Mouse (Mus musculus): ENCODE data around the gene Fcho2. TPM values are rescaled to one million over a fixed set of nuclear protein-coding genes. Genes with fewer than 3 reads are reported as not detected.

The Fcho2 gene
- total and polyA plus RNA-seq, 2 experiments: 5.8 to 23.2 TPM

DNA sequence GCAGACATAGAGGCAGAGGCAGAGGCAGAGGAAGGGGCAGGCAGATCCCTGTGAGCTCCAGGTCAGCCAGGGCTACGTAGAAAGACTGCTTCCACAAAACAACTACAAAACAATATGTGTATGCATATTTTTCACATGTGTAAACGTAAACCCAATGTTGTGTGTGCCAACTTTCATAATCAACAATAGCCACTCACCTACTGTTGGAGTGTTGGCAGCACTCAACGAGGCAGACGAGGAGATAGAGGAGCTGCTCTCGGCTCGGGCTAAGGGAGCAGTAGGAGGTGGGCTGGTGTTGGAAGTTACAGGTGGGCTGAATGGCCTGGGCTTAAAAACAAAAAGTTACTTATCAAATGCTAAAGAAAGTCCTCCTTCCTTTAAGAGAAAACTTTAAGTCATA is 72.0 kb downstream of the Fcho2 start:
- DNase-seq (ENCODE audit: extremely low read depth, low read depth, low spot score): no peak
- Histone ChIP-seq H3K36me3 (ENCODE audit: control insufficient read depth, insufficient read depth, low read length) (peaks cover 49% of the 10 kb centered on the region), H3K79me2 (ENCODE audit: control insufficient read depth, insufficient read depth, low read length) (no peaks in the 10 kb centered on the region), H3K9ac (ENCODE audit: low read depth, low read length) (no peak overlapping the region), H3K27me3 (ENCODE audit: control insufficient read depth, insufficient read depth, low read length) (no peaks in the 10 kb centered on the region), H3K27ac (replicated peaks; ENCODE audit: insufficient read depth, low read depth, low read length) (no peak overlapping the region), H3K4me1 (ENCODE audit: control insufficient read depth, insufficient read depth, low read length) (no peaks in the 10 kb centered on the region; the same call in 1 of the 2 replicates), H3K4me3 (ENCODE audit: insufficient read depth, low read depth, low read length) (no peak overlapping the region)
- whole genome bisulfite sequencing: 91% methylated on average over 6 of the region's 6 CpGs
- no peak for TF ChIP-seq CTCF (IDR thresholded peaks at IDR 0.05; ENCODE audit: low read depth, low read length)
- TF ChIP-seq POLR2A (IDR thresholded peaks at IDR 0.05; ENCODE audit: extremely low read depth, insufficient read depth, low read length): no peak

DNA sequence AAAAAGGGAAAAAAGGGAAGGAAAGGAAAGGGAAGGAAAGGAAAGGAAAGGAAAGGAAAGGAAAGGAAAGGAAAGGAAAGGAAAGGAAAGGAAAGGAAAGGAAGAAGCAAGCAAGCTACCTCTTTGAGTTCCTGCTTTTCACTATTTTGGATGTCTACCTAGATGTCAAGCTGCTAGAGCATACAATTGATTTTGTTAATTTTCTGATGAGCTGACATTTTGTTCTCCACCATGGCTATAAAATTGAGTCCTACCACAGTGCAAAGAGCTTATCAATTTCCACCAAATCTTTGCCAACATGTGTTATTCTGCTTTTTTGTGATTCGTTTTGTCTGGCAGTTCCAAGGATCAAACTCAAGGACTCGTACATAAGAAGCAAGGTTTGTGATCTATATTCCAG is 77.0 kb downstream of the Fcho2 start:
- no peak for DNase-seq (ENCODE audit: extremely low read depth, low read depth, low spot score)
- TF ChIP-seq POLR2A (IDR thresholded peaks at IDR 0.05; ENCODE audit: extremely low read depth, insufficient read depth, low read length): no peak
- TF ChIP-seq CTCF (IDR thresholded peaks at IDR 0.05; ENCODE audit: low read depth, low read length): no peak
- no peaks in the 10 kb centered on the region; the same call in 1 of the 2 replicates for H3K4me1 ChIP-seq (ENCODE audit: control insufficient read depth, insufficient read depth, low read length)
- H3K9ac ChIP-seq (ENCODE audit: low read depth, low read length): no peak overlapping the region
- WGBS: 90% methylated on average over 2 of the region's 2 CpGs
- H3K36me3 ChIP-seq (ENCODE audit: control insufficient read depth, insufficient read depth, low read length): peaks cover 39% of the 10 kb centered on the region
- no peak overlapping the region for H3K4me3 ChIP-seq (ENCODE audit: insufficient read depth, low read depth, low read length)
- H3K27ac ChIP-seq (replicated peaks; ENCODE audit: insufficient read depth, low read depth, low read length): no peak overlapping the region
- no peaks in the 10 kb centered on the region for H3K27me3 ChIP-seq (ENCODE audit: control insufficient read depth, insufficient read depth, low read length)
- no peaks in the 10 kb centered on the region for H3K79me2 ChIP-seq (ENCODE audit: control insufficient read depth, insufficient read depth, low read length)

DNA sequence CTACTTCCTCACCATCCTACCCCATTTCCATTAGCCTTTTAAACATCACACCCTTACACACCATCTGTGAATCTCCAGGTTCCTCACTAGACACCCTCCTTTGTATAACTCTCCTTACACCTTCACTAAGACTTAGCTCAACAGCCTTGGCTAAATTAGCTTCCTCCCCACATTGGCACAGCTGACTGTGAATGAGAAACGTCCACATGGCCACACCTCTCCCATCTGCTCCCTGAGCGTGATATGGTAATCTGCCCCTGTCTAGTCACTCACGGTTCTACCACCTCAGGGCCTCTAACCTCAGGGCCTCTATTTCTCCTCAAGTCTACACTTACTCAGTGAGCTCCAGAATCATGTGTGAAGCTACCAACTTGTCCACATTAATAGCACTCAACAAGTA is 82.0 kb downstream of the Fcho2 start:
- no peaks in the 10 kb centered on the region for H3K79me2 ChIP-seq (ENCODE audit: control insufficient read depth, insufficient read depth, low read length)
- H3K27me3 ChIP-seq (ENCODE audit: control insufficient read depth, insufficient read depth, low read length): no peaks in the 10 kb centered on the region
- H3K4me3 ChIP-seq (ENCODE audit: insufficient read depth, low read depth, low read length): no peak overlapping the region
- no peak for DNase-seq (ENCODE audit: extremely low read depth, low read depth, low spot score)
- no peak overlapping the region for H3K9ac ChIP-seq (ENCODE audit: low read depth, low read length)
- TF ChIP-seq CTCF (IDR thresholded peaks at IDR 0.05; ENCODE audit: low read depth, low read length) (no peak), POLR2A (IDR thresholded peaks at IDR 0.05; ENCODE audit: extremely low read depth, insufficient read depth, low read length) (no peak)
- H3K36me3 ChIP-seq (ENCODE audit: control insufficient read depth, insufficient read depth, low read length): peaks cover 55% of the 10 kb centered on the region
- H3K27ac ChIP-seq (replicated peaks; ENCODE audit: insufficient read depth, low read depth, low read length): no peak overlapping the region
- 81% methylated on average over 3 of the region's 3 CpGs for WGBS
- no peaks in the 10 kb centered on the region for H3K4me1 ChIP-seq (ENCODE audit: control insufficient read depth, insufficient read depth, low read length)

DNA sequence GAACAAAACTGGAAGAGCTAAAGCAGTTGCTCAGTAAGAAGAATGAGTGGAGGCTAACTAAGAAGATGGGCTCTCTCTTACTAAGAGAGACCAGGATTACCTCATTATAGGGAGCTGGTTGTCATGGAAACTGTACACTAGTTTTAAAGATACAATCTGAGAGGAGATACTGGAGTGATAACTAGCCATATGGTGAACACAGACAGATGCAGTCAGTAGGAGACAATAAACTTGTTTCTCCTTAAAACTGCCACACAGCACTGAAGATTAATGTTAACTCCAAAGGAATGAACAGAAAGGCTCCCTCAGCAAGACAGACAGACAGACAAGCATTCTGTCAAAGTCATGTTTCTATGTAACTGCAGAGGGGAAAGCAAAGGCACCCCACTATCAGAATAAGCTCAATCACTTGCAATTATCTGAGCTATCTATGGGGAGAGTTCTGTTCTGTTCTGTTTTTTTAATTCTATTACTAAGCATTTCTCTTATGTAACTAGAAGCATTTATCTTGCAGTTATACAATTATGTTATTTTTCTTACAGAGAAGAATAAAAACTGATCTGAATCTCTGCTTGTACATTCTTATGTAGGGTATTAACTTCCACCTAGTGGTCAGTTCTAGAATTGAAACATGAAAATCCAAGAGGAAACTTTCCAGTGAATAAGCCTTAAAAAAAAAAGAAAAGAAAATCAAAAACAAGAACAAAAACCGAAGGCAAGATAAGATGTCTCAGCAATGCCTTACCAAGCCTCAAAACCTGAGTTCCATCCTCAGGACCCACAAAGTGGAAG is 85.8 kb downstream of the Fcho2 start:
- TF ChIP-seq CTCF (IDR thresholded peaks at IDR 0.05; ENCODE audit: low read depth, low read length): no peak; the same call in 1 of the 2 replicates
- no peak for TF ChIP-seq POLR2A (IDR thresholded peaks at IDR 0.05; ENCODE audit: extremely low read depth, insufficient read depth, low read length)
- H3K4me1 ChIP-seq (ENCODE audit: control insufficient read depth, insufficient read depth, low read length): no peaks in the 10 kb centered on the region
- no peaks in the 10 kb centered on the region for H3K79me2 ChIP-seq (ENCODE audit: control insufficient read depth, insufficient read depth, low read length)
- H3K9ac ChIP-seq (ENCODE audit: low read depth, low read length): no peak overlapping the region
- H3K27me3 ChIP-seq (ENCODE audit: control insufficient read depth, insufficient read depth, low read length): no peaks in the 10 kb centered on the region
- no peak overlapping the region for H3K4me3 ChIP-seq (ENCODE audit: insufficient read depth, low read depth, low read length)
- no peak overlapping the region for H3K27ac ChIP-seq (replicated peaks; ENCODE audit: insufficient read depth, low read depth, low read length)
- peaks cover 65% of the 10 kb centered on the region for H3K36me3 ChIP-seq (ENCODE audit: control insufficient read depth, insufficient read depth, low read length)
- WGBS: 48% methylated on average over 1 of the region's 1 CpGs
- peak; percentile 19 for DNase-seq (ENCODE audit: extremely low read depth, low read depth, low spot score)

DNA sequence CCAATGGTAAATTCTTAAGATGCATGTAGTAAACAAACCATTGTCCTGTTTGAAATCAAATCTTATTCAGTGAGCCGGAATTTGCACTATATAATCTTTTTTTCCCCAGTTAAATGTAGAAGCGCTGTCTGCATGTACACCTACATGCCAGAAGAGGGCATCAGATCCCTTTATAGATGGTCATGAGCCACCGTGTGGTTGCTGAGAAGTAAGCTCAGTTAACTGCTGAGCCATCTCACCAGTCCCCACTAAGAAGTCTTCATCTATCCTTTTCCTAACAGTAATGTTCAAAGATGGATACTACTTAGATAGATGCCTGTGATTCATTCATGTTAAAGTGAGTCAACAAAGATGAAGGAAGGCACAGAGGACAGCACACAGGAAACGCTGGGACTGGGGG is 88.8 kb downstream of the Fcho2 start:
- H3K4me1 ChIP-seq (ENCODE audit: control insufficient read depth, insufficient read depth, low read length): no peaks in the 10 kb centered on the region
- WGBS: 70% methylated on average over 4 of the region's 4 CpGs
- peak; percentile 16 for DNase-seq (ENCODE audit: extremely low read depth, low read depth, low spot score)
- H3K79me2 ChIP-seq (ENCODE audit: control insufficient read depth, insufficient read depth, low read length): no peaks in the 10 kb centered on the region
- no peak overlapping the region for H3K27ac ChIP-seq (replicated peaks; ENCODE audit: insufficient read depth, low read depth, low read length)
- no peaks in the 10 kb centered on the region for H3K27me3 ChIP-seq (ENCODE audit: control insufficient read depth, insufficient read depth, low read length)
- H3K4me3 ChIP-seq (ENCODE audit: insufficient read depth, low read depth, low read length): no peak overlapping the region
- H3K36me3 ChIP-seq (ENCODE audit: control insufficient read depth, insufficient read depth, low read length): peaks cover 48% of the 10 kb centered on the region
- no peak overlapping the region for H3K9ac ChIP-seq (ENCODE audit: low read depth, low read length)
- TF ChIP-seq POLR2A (IDR thresholded peaks at IDR 0.05; ENCODE audit: extremely low read depth, insufficient read depth, low read length): no peak
- no peak for TF ChIP-seq CTCF (IDR thresholded peaks at IDR 0.05; ENCODE audit: low read depth, low read length)

DNA sequence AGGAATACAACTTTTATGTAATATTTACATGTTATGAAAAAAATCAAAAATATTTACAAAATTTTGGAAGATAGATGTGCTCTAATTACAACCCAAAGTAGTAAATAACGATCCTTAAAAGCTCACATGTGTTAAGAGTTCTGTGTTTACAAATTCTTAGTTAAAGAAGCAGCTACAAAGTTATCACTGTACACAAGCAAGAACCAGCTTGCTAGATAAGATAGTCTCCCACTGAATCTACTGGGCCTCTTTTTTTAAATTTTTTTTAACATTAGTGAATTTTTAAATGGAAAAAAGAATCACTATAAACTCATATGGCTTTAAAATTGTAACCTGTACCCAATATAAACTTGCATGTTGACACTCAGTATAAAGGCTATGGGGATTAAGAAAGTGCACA is 91.8 kb downstream of the Fcho2 start:
- no peak for DNase-seq (ENCODE audit: extremely low read depth, low read depth, low spot score)
- H3K36me3 ChIP-seq (ENCODE audit: control insufficient read depth, insufficient read depth, low read length): peaks cover 30% of the 10 kb centered on the region
- no peak overlapping the region for H3K9ac ChIP-seq (ENCODE audit: low read depth, low read length)
- 87% methylated on average over 1 of the region's 1 CpGs for WGBS
- H3K27me3 ChIP-seq (ENCODE audit: control insufficient read depth, insufficient read depth, low read length): no peaks in the 10 kb centered on the region
- no peak overlapping the region for H3K27ac ChIP-seq (replicated peaks; ENCODE audit: insufficient read depth, low read depth, low read length)
- no peaks in the 10 kb centered on the region for H3K4me1 ChIP-seq (ENCODE audit: control insufficient read depth, insufficient read depth, low read length)
- TF ChIP-seq POLR2A (IDR thresholded peaks at IDR 0.05; ENCODE audit: extremely low read depth, insufficient read depth, low read length): no peak
- no peak for TF ChIP-seq CTCF (IDR thresholded peaks at IDR 0.05; ENCODE audit: low read depth, low read length)
- H3K4me3 ChIP-seq (ENCODE audit: insufficient read depth, low read depth, low read length): no peak overlapping the region
- H3K79me2 ChIP-seq (ENCODE audit: control insufficient read depth, insufficient read depth, low read length): no peaks in the 10 kb centered on the region

Data from liver, adult 2 months (tissue).